Mouse (Mus musculus) thymus, adult 2 months (tissue): ENCODE results near the gene Cars. TPM values are rescaled to one million over a fixed set of nuclear protein-coding genes. Genes with fewer than 3 reads are reported as not detected.

Experiments
- DNase-seq: peaks from one replicate; pipeline ENCODE4 v3.0.0; 2021
- H3K27ac ChIP-seq: fragments of 200-500 bp; 2 replicates; pipeline ENCODE4 v1.5.1; 2012; ENCODE audit warnings: low read length, control low read depth; ENCODE audit not compliant: control insufficient read depth, insufficient read depth
- H3K27me3 ChIP-seq: fragments of 200-500 bp; 2 replicates; pipeline ENCODE4 v1.6.1; 2012; ENCODE audit warnings: mild to moderate bottlenecking, low read length, moderate library complexity, mixed read lengths; ENCODE audit not compliant: control insufficient read depth, insufficient read depth
- H3K36me3 ChIP-seq: fragments of 200-500 bp; 2 replicates; pipeline ENCODE4 v1.6.1; 2012; ENCODE audit warnings: mild to moderate bottlenecking, low read length, moderate library complexity; ENCODE audit not compliant: control insufficient read depth, insufficient read depth
- H3K4me1 ChIP-seq: fragments of 200-500 bp; replicated peaks from 2 replicates; pipeline ENCODE4 v1.6.1; 2012; ENCODE audit warnings: low read length; ENCODE audit not compliant: control insufficient read depth, insufficient read depth
- H3K4me3 ChIP-seq: fragments of 200-500 bp; 2 replicates; pipeline ENCODE4 v1.5.1; 2012; ENCODE audit warnings: mild to moderate bottlenecking, low read length, control low read depth, moderate library complexity; ENCODE audit not compliant: control insufficient read depth, insufficient read depth
- CTCF ChIP-seq: fragments of 200-500 bp; IDR thresholded peaks from 2 replicates; pipeline ENCODE4 v1.5.1; 2012; ENCODE audit warnings: mild to moderate bottlenecking, control low read depth, low read length, moderate library complexity, borderline replicate concordance; ENCODE audit not compliant: control insufficient read depth, poor library complexity, insufficient read depth; ENCODE audit errors: extremely low read depth
- POLR2A ChIP-seq: fragments of 200-500 bp; IDR thresholded peaks from 2 replicates; pipeline ENCODE4 v1.6.1; 2012; ENCODE audit warnings: mild to moderate bottlenecking, low read length, control low read depth, moderate library complexity; ENCODE audit not compliant: control insufficient read depth, poor library complexity, insufficient read depth; ENCODE audit errors: extremely low read depth
- WGBS: fragments of 180-500 bp; shearing (Covaris S2); methylation state at CpG from one replicate; pipeline ENCODE4 v1.1.7; 2018; 5-methylcytosine and 5-hydroxymethylcytosine counted together
- polyA plus RNA-seq: library from polyadenylated mRNA; depleted of rRNA; stranded (reverse); fragments of >200 nt; gene quantifications from 2 replicates; pipeline ENCODE4 v1.2.3, GENCODE M21; 2012

Gene Cars
- polyA plus RNA-seq, 1 experiment = 24.5 TPM

DNA sequence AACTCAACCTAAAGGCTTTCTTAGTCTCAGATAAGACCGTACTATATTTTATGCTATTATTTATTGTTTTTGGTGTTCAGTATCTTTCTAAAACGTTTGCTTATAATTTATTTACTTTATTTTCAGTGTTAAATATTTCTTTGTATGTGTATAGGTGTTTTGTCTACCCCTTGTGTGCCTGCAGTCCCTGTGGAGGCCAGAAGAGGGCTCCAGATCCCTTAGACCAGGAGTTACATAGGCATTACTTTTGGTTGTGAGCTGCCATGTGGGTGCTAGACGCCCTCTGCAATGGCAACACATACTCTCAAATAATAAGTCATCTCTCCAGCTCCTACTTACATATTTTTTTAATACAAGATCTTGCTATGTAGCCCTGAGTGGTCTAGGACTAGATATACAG is 12.3 kb upstream of the Cars start:
- H3K36me3 ChIP-seq = peaks cover 43% of the 10 kb centered on the region
- no peak overlapping the region for H3K4me3 ChIP-seq
- DNase-seq = peak; percentile 38
- no peaks in the 10 kb centered on the region for H3K27me3 ChIP-seq
- WGBS = 81% methylated on average over 3 of the region's 3 CpGs
- H3K27ac ChIP-seq = no peak overlapping the region
- H3K4me1 ChIP-seq = no peaks in the 10 kb centered on the region
- TF ChIP-seq POLR2A = no peak
- TF ChIP-seq CTCF = no peak

DNA sequence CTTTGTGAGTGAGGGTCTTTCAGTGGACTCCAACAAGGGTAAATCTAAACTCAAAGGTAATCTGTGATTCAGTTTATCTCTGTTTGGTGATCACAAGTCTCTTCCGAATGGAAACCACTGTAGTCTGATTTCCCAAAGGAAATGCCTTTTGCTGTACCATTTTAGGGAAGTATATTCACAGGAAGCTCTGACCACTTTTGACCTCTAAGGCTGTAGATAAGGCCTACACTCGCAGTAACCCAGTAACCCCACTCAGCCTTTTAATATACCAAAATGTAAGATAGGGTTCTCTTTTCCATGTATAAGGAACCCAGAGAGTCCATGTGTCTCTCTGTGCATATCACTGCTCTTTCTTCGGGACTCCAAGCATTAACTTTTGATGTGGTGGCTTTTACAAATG is 5.4 kb upstream of the Cars start:
- Histone ChIP-seq H3K36me3 (peaks cover 23% of the 10 kb centered on the region), H3K27me3 (no peaks in the 10 kb centered on the region), H3K4me1 (peaks cover 2% of the 10 kb centered on the region; the same call in 1 of the 2 replicates), H3K27ac (no peak overlapping the region), H3K4me3 (no peak overlapping the region)
- 41% methylated on average over 3 of the region's 3 CpGs for WGBS
- no peak for DNase-seq
- TF ChIP-seq CTCF (no peak), POLR2A (no peak)

DNA sequence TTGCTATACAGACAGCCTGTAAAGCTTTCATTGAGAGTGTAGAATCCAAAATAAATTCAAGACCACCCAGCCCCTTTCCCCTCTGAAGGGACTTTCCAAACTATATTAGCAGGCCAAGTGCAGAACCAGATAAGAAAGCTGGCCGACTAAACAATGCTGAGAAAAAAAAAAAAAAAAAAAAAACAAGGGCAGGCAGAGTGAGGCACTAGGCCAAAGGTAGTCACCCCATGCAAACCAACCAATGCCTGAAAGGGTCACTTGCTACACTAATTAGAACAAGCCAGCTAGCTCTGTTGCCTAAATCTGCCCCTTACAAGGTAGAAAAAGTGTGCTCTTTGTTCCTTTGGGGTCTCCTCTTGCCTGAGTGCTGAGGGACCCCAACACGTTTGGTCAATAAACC is 5.0 kb upstream of the Cars start:
- Histone ChIP-seq H3K4me3 (no peak overlapping the region), H3K27ac (no peak overlapping the region), H3K27me3 (no peaks in the 10 kb centered on the region), H3K4me1 (peaks cover 2% of the 10 kb centered on the region; the same call in 1 of the 2 replicates), H3K36me3 (peaks cover 19% of the 10 kb centered on the region)
- no peak for DNase-seq
- 61% methylated on average over 2 of the region's 2 CpGs for WGBS
- TF ChIP-seq CTCF = no peak
- no peak for TF ChIP-seq POLR2A

DNA sequence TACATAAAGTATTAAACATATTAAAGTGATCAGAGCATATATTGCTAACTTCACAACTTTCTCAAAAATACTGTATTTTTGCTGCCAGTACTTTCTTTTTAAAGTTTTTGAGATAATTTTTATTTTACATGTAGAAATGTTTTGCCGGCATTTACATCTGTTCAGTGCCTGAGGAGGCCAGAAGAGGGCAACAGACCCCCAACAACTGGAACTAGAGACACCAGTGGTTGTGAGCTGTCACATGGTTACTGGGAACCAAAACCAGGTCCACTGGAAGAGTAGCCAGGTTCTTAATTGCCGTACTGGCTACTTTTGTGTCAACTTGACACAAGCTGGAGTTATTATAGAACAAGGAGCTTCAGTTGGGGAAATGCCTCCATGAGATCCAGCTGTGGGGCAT is 1.8 kb upstream of the Cars start:
- Histone ChIP-seq H3K4me3 (no peak overlapping the region), H3K36me3 (no peaks in the 10 kb centered on the region), H3K27ac (no peak overlapping the region), H3K4me1 (peaks cover 7% of the 10 kb centered on the region), H3K27me3 (no peaks in the 10 kb centered on the region)
- WGBS = 87% methylated on average over 2 of the region's 2 CpGs
- TF ChIP-seq POLR2A (no peak), CTCF (no peak)
- peak; percentile 19 for DNase-seq

DNA sequence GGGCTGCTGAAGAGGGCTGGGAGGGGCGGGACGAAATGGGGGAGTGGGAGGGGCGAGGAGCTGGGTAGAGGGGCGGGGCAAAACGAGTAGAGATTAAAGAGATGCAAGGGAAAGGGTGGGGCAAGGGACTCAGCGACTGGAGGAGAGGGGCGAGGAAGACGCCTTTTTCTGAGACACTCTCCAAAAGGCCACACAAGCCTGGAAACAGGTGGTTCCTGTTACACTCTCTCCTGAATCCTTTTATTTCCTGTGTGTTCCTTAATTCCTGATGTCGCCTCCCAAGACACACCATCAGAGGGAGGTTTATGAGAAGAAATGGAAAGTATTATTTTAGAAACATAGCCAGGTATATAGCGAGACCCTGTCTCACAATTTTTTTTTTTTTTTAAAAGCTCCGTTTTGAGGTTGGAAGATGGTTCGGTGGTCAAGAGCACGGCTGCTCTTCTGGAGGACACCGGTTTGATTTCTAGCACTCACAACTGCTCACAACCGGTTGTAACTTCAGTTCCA is 396 bp upstream of the Cars start:
- DNase-seq = no peak
- Histone ChIP-seq H3K4me1 (peaks cover 7% of the 10 kb centered on the region), H3K36me3 (no peaks in the 10 kb centered on the region), H3K27me3 (no peaks in the 10 kb centered on the region), H3K27ac (no peak overlapping the region), H3K4me3 (no peak overlapping the region)
- WGBS = 5% methylated on average over 15 of the region's 15 CpGs
- TF ChIP-seq POLR2A (0 out of 2 replicates have a peak, but pooled peaks have one; percentile 4), CTCF (no peak)

DNA sequence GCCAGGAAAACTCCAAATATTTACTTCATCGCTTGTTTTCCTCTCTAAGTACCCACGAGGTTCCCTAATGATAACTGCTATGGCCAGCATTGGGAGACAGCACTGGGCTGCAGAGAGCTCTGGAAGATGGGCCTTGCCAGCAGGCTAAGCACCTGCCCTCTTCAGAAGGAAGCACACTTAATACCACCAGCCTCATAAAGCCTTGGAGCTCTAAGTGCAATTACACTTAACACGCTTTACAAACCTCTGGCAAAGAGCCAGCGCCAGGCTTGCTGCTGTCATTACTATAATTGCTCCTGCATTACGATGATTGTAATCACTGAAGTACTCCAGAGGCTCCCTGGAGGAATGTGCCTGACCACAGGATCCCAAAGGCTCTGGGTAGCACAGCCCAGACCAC is 5.0 kb downstream of the Cars start:
- no peak for DNase-seq
- TF ChIP-seq POLR2A (no peak), CTCF (no peak)
- Histone ChIP-seq H3K4me3 (no peak overlapping the region), H3K4me1 (peaks cover 5% of the 10 kb centered on the region), H3K36me3 (no peaks in the 10 kb centered on the region), H3K27ac (no peak overlapping the region), H3K27me3 (no peaks in the 10 kb centered on the region)
- WGBS = 96% methylated on average over 5 of the region's 5 CpGs

DNA sequence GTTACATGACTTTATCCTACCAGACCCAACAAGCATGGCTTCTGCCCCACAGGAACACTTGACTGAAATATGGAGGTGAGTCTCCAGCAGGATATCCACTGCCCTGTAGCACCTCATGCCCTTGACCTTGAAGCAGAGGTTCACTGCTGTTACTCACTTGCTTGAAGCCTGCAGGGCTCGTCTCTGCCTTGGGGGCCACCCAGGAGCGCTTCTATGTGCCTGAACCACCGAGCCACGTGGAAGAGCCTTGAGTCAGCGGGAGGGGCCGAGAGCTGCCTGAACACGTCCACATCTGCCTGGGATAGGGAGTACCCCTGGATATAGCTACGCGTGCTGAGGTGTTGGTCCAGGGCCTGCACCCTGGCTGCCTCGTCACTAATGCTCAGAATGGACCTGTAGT is 7.6 kb downstream of the Cars start:
- no peaks in the 10 kb centered on the region for H3K27me3 ChIP-seq
- H3K4me3 ChIP-seq = no peak overlapping the region
- no peaks in the 10 kb centered on the region for H3K36me3 ChIP-seq
- no peak for DNase-seq
- no peaks in the 10 kb centered on the region for H3K4me1 ChIP-seq
- H3K27ac ChIP-seq = no peak overlapping the region
- TF ChIP-seq CTCF (no peak), POLR2A (no peak)
- WGBS = 94% methylated on average over 10 of the region's 10 CpGs
